Comparison of ENCODE assay signal across 18 mouse cellular contexts in the genomic region with DNA sequence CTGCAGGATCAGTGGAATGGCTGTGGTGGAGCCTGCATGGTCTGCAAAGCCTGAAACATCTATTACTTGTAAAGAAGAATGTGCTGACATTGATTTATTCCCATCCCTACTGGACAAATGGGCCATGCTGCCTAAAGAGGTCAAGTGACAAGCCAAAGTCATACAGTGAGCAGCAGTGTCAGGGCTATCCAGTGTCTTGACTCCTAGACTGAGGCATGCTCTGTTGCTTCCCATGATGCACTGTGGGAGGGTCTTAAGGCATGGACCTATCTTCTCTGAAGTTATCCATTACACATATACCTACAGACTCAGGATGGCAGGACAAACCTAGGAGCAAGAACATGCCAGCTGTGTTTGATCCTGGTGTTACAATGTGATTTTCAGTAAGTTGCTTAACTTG. TPM values are rescaled to one million over a fixed set of nuclear protein-coding genes. Genes with fewer than 3 reads are reported as not detected.
DNase-seq lines count a peak whose midpoint lies in the region; ATAC-seq and TF ChIP-seq lines count a peak whose summit lies in the region.
"Had no signal": no experiment of that assay in that cellular context is flagged by ENCODE, and none has a peak within 500 bp of the region (broad histone marks: within the 10 kb centered on the region; RNA-seq: fewer than 3 reads in every experiment).

No protein-coding gene starts in this region.

- H3K4me3 ChIP-seq in kidney, embryonic 15.5 days (replicated peaks), result no peak overlapping the region
- H3K4me3 ChIP-seq in macrophage (ENCODE audit: inconsistent target), result no peak overlapping the region
- H3K4me3 ChIP-seq in small intestine, adult 2 months (ENCODE audit: low read depth, low read length), result no peak overlapping the region
- H3K4me3 ChIP-seq: embryonic facial prominence, embryonic 13.5 days; embryonic facial prominence, embryonic 15.5 days; erythroblast, embryonic 14.5 days; forebrain, embryonic 10.5 days; forebrain, embryonic 12.5 days had no signal

- no peak for DNase-seq in kidney, adult 8-10 months
- DNase-seq: adrenal gland, adult 2 months; adrenal gland, postnatal 10 days; adrenal gland, postnatal 25 days; cerebellum, adult 8-10 months; cerebellum, adult 9-11 months; embryo, embryonic 11 days had no signal

- no peaks in the 10 kb centered on the region for H3K4me1 ChIP-seq in kidney, embryonic 15.5 days
- peaks cover 35% of the 10 kb centered on the region; the same call in 1 of the 2 replicates for H3K4me1 ChIP-seq in small intestine, adult 2 months (ENCODE audit: control insufficient read depth, insufficient read depth, insufficient read length, low read length)
- H3K4me1 ChIP-seq: embryonic facial prominence, embryonic 13.5 days; embryonic facial prominence, embryonic 15.5 days had no signal

- no peaks in the 10 kb centered on the region for H3K36me3 ChIP-seq in kidney, embryonic 15.5 days
- no peaks in the 10 kb centered on the region for H3K36me3 ChIP-seq in macrophage (ENCODE audit: inconsistent target)
- H3K36me3 ChIP-seq in small intestine, adult 2 months (ENCODE audit: control insufficient read depth, insufficient read depth, low read length), result no peaks in the 10 kb centered on the region
- H3K36me3 ChIP-seq: embryonic facial prominence, embryonic 13.5 days; embryonic facial prominence, embryonic 15.5 days; forebrain, embryonic 10.5 days; forebrain, embryonic 12.5 days had no signal

- H3K4me2 ChIP-seq in kidney, embryonic 15.5 days, result no peak overlapping the region
- H3K4me2 ChIP-seq: embryonic facial prominence, embryonic 13.5 days; embryonic facial prominence, embryonic 15.5 days; forebrain, embryonic 12.5 days had no signal

- H3K9me3 ChIP-seq in kidney, embryonic 15.5 days (replicated peaks), result no peaks in the 10 kb centered on the region
- H3K9me3 ChIP-seq: embryonic facial prominence, embryonic 13.5 days; embryonic facial prominence, embryonic 15.5 days; forebrain, embryonic 10.5 days; forebrain, embryonic 12.5 days had no signal

- no peak for TF ChIP-seq POLR2A in small intestine, adult 2 months (IDR thresholded peaks at IDR 0.05; ENCODE audit: low read depth, low read length)

- no peak overlapping the region for H3K27ac ChIP-seq in kidney, embryonic 15.5 days
- peak overlapping the region; percentile 97 for H3K27ac ChIP-seq in macrophage
- peak overlapping the region; percentile 48; the same call in 1 of the 2 replicates for H3K27ac ChIP-seq in small intestine, adult 2 months (ENCODE audit: insufficient read depth, low read depth, low read length)
- H3K27ac ChIP-seq: embryonic facial prominence, embryonic 13.5 days; embryonic facial prominence, embryonic 15.5 days; forebrain, embryonic 10.5 days; forebrain, embryonic 12.5 days had no signal

- peak; percentile 54; the same call in 1 of the 2 replicates for ATAC-seq in kidney, embryonic 15.5 days (replicated peaks; ENCODE audit: low FRiP score)
- ATAC-seq in megakaryocyte progenitor cell, adult 5-6 weeks (replicated peaks; ENCODE audit: poor library complexity), result no peak
- ATAC-seq: forebrain, embryonic 14.5 days; forebrain, embryonic 16.5 days had no signal

- no peaks in the 10 kb centered on the region for H3K79me2 ChIP-seq in macrophage (ENCODE audit: inconsistent target)

- TF ChIP-seq CTCF in small intestine, adult 2 months (IDR thresholded peaks at IDR 0.05; ENCODE audit: extremely low read depth, insufficient read length, insufficient replicate concordance, low read depth, low read length), result no peak

- H3K9ac ChIP-seq in kidney, embryonic 15.5 days, result no peak overlapping the region
- H3K9ac ChIP-seq: embryonic facial prominence, embryonic 13.5 days; embryonic facial prominence, embryonic 15.5 days; forebrain, embryonic 12.5 days had no signal

- no peaks in the 10 kb centered on the region for H3K27me3 ChIP-seq in kidney, embryonic 15.5 days
- no peaks in the 10 kb centered on the region for H3K27me3 ChIP-seq in small intestine, adult 2 months (ENCODE audit: control insufficient read depth, insufficient read depth, low read length)
- H3K27me3 ChIP-seq: embryonic facial prominence, embryonic 13.5 days; embryonic facial prominence, embryonic 15.5 days; forebrain, embryonic 12.5 days had no signal

RNA-seq across cellular contexts. Expression of gene Plxna1, which starts 57.7 kb away (rescaled TPM):
- 21.4 and 24.8 TPM in 2 replicates for polyA plus RNA-seq in kidney, embryonic 15.5 days (2015; fragmentation: Nextera tagmentation; extraction: Ambion mirVana)
- 100 to 1,000 TPM; 244 to 996 (median 329) TPM for total RNA-seq in macrophage (2018; cell fraction: chromatin; rRNA removed)
- total RNA-seq in macrophage (2018; cell fraction: cytosol; rRNA removed), result 100 to 1,000 TPM; 124 to 243 (median 189) TPM
- 100 to 1,000 TPM; 209 to 537 (median 340) TPM for total RNA-seq in macrophage (2018; cell fraction: nucleus; rRNA removed)
- polyA plus RNA-seq in macrophage (2018), result 66.7 to 104 TPM (median 93.3 TPM) in 3 replicates
- 12.7 and 24.3 TPM in 2 replicates for polyA plus RNA-seq in small intestine, adult 2 months (2012; rRNA removed)
- 1.2 and 3.6 TPM in 2 replicates for total RNA-seq in megakaryocyte progenitor cell, adult 5-6 weeks (2015)
- 0.50 and 3.1 TPM in 2 replicates for total RNA-seq in megakaryocyte progenitor cell, adult 5-6 weeks (2017)
